Mouse (Mus musculus) heart, adult 2 months (tissue): Measurements from ENCODE around the gene Irf3.

ENCODE experiments used
- CTCF ChIP-seq: fragments of 200-600 bp; IDR thresholded peaks from 2 replicates; pipeline ENCODE4 v1.8.1; 2022; ENCODE audit warnings: antibody characterized with exemption, mild to moderate bottlenecking, moderate library complexity
- POLR2A ChIP-seq: fragments of 200-500 bp; IDR thresholded peaks from 2 replicates; pipeline ENCODE4 v1.6.1; 2011; ENCODE audit warnings: mild to moderate bottlenecking, low read depth, low read length, control low read depth; ENCODE audit not compliant: insufficient read depth

DNA sequence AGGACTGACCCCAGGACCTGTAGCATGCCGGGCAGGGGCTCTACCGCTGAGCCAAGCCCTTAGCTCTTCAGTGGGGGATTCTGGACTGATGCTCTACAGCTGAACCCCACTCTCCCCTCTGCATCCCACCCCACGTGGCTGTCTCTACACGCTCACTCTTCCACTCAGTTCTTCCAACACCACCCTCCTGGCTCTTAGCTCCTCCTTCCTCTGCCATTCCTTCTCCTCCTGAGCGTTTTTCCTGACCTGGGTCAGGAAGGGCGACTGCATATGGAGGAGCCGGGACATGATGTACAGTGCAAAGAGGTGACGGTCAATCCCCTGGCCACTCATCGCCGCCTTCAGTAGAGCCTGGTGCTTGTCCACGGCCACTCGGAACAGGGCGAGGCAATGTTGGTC lies 36.9 kb upstream of the Irf3 start:
- TF ChIP-seq POLR2A = no peak
- TF ChIP-seq CTCF = no peak
